Mouse (Mus musculus): ENCODE data around the gene Bglap.
A peak's percentile ranks its signal among the peaks of the same experiment; 100 is the strongest.
"Not testable (repeated sequence)": the region's sequence is repeated elsewhere in the genome, so short reads cannot be mapped to it uniquely, and the experiment has no call there.

Gene Bglap

DNA sequence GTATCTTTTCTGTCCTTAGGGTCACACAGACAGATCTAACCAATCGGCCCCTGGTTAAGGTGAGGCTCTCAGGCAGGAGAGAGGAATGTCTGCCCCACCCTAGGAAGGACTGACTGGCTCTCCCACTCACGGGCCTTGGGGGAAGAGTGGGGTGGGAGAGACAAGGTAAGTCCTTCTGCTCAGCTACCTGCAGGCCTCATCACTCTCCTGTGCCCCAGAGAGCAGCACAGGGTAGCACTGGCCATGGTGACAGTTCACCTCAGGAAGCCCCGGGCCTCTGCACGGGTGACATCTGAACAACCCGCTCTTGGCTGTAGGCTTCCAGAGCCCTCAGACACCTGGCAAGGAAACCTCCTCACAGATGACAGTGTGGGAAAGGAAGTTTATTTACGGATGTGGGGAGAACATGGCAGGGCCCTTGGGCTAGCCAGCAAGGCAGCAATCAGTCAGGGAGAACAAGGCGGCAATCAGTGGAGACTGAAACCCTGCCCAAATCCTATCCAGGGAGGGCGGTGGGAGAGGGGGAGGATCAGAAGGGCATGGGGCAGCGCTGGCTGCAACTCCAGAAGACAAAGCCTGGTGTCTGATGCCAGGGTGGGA lies 9.6 kb upstream of the Bglap start:
- no peak for DNase-seq

DNA sequence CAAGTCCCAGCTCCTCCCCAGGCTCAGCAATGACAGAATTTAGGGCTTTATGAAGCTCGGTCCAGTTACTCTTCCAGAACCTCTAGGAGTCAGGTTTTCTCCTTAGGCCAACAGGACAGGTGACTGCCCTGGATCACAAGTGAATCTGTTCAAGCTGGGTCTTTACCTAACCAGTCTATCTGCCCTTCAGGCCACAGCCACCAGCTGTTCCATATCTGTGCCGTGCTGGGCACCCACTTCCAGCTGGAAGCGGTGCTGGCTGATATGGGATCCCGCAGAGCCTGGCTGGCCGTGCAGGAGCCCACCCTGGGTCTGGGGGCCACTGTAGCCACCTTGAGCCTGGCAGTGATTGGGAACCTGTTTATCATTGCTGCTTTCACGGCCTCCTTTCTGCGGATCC lies 1.9 kb downstream of the Bglap start:
- DNase-seq = not testable (repeated sequence)

GRCm38 (mm10) chr3:88381389-88382315 lies 2.6 kb downstream of the Bglap start:
- peak; percentile 57 for DNase-seq

- DNase-seq = not testable (repeated sequence)
Measured at GRCm38 (mm10) chr3:88378599-88378998, 5.7 kb downstream of the Bglap start, which contains the start of gene Bglap2. Gene Bglap2, minus strand, starts transcription at chr3:88378699.

GRCm38 (mm10) chr3:88376644-88377043 lies 7.6 kb downstream of the Bglap start:
- DNase-seq = not testable (repeated sequence)

DNA sequence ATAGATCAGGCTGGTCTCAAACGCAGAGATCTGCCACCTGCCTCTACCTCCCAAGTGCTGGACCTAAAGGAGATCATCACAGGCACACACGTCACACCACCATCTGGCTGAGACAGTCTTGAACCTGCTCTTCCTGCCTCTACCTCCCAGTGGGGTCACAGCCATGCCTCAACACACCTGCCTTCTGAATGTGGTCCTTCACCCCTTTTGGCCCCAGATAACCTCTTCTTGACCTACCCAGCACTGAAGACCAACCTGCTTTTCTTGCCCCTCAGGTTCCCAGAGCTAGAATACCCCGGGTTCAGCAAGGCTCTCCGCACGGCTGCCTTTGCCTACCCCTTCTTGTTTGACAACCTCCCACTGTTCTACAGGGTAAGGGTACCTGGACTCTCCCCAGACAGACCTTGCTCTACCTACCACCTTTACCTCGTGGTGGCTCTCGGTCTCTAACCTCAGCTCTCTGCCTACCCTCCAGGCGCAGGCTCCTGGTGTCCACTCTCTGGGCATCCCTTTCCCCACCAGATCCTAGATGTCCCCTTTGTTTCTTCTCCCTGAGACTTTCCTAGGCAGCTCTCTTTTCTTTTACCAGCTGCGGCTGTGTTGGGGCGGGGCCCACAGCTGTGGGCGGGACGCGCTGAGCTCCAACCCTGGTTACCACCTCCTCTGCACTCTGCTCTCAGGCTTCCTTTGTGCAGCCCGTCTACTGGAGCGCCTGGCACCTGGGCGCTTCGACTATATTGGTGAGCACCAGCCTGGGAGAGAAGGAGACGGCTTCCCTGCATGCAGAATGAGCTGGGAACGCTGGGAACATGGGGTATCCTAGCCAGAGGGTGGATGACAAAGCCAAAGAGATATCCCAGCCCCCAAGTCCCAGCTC lies 8.3 kb downstream of the Bglap start:
- DNase-seq = peak; percentile 46

DNA sequence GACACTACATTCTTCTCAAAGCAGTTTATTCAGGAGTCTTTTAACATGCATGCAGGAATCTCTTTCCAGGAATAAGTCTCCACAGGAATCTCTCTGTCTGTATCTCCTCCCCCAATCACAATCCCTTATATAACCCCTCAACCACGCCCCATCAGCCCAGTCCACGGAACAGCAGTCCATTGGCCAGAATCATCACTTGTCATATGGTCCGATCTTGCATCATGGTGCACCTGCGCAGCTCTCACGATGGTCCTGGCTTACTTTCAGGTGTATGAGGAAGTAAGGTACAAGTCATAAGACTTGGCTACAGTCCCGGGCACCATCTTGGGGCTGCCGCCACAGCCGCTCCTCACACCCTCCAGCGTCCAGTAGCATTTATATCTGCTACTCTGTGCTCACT lies 11.6 kb downstream of the Bglap start, which contains the start of gene Bglap3:
Bglap3 (minus strand) TSS at position 101 of the 400 bp plus-strand sequence.
- not testable (repeated sequence) for DNase-seq

DNA sequence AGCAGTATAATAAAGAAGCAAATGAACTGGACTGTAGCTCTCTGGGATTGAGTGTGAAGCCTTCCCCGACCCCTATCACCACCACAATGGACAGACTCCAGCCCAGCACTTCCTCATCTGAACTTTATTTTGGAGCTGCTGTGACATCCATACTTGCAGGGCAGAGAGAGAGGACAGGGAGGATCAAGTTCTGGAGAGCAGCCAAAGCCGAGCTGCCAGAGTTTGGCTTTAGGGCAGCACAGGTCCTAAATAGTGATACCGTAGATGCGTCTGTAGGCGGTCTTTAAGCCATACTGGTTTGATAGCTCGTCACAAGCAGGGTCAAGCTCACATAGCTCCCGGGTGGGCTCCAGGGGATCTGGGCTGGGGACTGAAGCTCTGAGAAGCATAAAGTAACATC lies 15.8 kb downstream of the Bglap start:
- not testable (repeated sequence) for DNase-seq

GRCm38 (mm10) chr3:88367517-88367916 lies 16.7 kb downstream of the Bglap start:
- not testable (repeated sequence) for DNase-seq

GRCm38 (mm10) chr3:88366830-88367428 lies 17.3 kb downstream of the Bglap start:
- DNase-seq = peak; percentile 69

DNA sequence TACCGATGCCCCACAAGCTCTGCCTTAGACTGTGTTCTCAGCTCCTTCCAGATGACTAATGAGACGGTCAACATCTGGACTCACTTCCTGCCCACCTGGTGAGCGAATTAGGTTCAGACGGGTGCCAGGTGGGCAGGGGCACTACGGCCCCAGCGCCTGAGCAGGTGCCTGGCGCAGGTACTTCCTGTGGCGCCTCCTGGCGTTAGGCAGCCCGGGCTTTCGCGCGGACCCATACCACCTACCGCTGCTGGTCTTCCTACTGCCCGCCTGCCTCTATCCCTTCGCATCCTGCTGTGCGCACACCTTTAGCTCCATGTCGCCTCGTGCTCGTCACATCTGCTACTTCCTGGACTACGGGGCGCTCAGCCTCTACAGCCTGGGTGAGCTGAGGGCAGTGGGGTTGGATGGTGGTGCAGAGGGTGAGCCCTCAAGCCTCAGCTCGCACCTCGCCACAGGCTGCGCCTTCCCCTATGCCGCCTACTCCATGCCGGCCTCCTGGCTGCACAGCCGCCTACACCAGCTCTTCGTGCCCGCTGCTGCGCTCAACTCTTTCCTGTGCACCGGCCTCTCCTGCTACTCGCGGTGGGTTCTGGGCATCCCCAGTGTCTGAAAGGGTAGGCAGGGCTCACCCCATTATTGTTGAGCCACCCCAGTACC lies 18.4 kb downstream of the Bglap start:
- no peak for DNase-seq

DNA sequence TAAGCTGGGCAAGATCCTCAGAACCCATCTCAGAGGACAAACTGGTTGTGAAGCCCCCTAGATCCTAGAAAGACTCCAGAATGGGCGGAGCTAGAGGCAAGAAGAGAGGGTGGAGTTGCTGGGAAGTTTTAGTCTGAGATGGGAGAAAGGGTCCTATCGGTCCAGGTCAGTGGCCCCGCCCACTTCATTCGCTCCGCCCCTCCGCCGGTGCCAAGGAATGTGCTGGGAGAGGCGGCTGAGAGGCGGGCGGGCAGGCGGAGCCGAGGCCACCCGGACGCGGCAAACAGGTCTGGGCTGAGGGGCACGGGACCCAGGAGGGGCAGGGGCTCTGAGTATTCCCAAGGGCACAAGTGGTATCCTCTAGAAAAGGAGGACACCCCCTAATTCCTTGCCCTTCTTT lies 19.9 kb downstream of the Bglap start, which contains the start of gene Paqr6:
Paqr6 (plus strand) TSS at position 248 of the 400 bp plus-strand sequence.
- DNase-seq = peak; percentile 90

DNA sequence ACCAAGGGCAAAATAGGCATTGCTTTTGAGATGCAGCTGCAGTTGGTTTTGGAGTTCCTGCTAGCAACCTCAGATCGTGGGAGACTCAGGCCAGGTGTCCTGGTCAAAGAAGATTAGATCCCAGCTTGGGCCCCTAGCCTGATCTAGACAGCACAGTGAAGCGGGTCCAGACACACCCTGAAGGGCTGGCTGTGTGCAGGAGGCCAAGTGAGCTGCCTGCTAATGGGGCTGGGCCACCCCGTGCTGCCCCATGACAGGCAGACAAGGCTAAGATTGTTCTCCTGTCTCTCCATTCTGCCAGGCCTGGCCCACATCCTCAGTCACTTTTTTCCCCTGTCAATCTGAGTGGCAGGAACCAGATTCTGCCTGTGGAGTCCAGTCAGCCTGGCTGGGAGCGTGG lies 20.6 kb downstream of the Bglap start:
- no peak for DNase-seq

GRCm38 (mm10) chr3:88361612-88362313 lies 22.5 kb downstream of the Bglap start:
- no peak for DNase-seq

DNA sequence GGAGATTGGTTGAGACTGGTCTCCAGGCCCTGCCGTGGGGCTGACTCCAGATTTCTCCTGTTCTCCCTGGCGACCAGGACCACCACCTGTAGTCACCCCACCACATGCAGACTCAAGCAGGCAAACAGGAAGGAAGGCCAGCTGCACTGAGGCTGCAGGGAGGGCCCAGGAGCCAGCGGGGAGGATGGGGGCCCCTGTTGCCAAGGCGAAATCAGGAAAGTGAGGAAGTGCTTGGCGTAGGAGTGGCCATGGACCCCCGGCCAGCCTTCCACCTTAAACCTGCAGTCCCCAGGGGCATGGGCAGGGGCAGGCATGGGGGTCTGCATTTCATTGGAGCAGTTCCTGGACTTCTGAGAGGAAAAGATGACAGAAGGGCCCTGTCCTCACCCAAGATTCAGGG lies 23.2 kb downstream of the Bglap start:
- DNase-seq = no peak

DNA sequence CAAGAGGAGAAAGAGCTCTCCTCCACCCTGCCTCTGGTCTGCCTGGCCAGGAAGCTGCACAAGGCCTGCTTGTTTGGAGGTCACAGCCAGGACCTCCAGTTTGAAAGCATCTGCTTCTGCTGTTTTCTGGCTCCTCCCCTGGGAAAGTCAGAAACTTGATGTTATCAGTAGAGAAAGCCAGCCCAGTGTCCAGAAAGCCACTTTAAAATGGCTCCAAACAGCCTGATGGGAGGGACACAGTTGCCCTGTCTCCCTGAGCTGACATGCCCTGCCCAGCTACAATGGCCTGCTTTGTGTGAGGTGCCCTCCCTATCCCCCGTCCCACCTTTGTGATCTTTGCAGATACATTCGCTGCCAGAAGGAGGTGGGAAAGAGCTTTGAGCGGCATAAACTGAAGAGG lies 24.3 kb downstream of the Bglap start:
- no peak for DNase-seq

GRCm38 (mm10) chr3:88359584-88359983 lies 24.7 kb downstream of the Bglap start:
- no peak for DNase-seq

DNA sequence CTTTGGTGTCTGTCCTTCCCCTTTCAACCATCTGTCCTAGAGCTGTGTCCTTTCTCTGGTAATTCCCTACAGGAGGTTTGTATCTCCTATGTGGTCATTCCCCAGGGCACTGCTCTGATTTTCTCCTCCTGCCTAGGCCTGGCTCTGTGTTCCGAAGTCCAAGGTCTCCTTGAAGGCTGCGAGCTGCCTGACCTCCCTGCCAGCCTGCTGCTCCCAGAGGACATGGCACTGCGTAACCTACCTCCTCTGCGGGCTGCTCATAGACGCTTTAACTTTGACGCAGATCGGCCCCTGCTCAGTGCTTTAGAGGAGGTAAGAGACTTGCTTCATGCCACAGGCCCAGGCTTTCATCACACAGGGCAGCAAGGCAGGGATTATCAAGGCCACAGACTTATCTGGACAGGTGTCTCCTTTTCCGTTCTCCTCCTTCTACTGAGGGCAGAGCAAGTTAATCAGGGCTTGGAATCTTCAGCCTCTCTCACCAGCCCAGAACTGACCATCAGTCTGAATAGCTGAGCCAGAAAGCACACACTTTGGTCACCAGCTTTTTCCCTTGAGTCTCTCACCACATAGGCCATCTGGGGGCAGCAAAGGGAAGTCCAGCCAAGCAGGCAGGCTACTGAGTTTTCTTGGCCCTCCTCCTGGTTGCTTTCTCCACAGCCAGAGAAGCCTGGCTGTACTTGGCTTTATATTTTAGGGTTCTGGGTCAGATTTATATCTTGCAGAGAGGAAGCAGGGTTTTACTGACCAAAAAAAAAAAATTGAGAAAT lies 29.7 kb downstream of the Bglap start:
- no peak for DNase-seq

DNA sequence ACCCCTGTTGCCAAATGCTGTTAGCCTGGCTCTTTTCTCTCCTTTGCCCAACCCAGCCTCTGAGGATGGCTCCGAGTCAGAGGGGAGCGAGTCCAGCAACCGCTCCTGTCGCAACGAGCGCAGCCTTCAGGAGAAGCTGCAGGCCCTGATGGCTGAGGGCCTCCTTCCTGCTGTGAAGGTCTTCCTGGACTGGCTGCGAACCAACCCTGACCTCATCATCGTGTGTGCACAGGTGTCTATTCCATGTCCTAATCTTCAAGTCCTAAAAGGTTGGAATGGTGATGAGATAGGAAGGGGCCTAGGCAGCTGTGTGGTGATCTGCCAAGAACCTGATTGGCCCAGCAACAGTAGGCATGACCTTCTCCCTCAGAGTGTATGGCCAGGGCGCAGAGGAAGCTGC lies 31.4 kb downstream of the Bglap start:
- DNase-seq = no peak

- no peak for DNase-seq
Measured at GRCm38 (mm10) chr3:88350732-88351131, 33.5 kb downstream of the Bglap start.

All from kidney, postnatal 10 days (tissue).